Mouse (Mus musculus): Measurements from ENCODE around the gene Tekt4.

GRCm38 (mm10) chr17:25416219-25416618 lies 38.2 kb upstream of the Tekt4 start:
- TF ChIP-seq CTCF (IDR thresholded peaks at IDR 0.05; ENCODE audit: borderline replicate concordance, insufficient read depth, low read depth, low read length) (no peak), POLR2A (IDR thresholded peaks at IDR 0.05; ENCODE audit: borderline replicate concordance, insufficient read depth, low read length) (no peak)

All from cerebellum, adult 2 months (tissue).